Mouse (Mus musculus) left cerebral cortex, adult 2 months (tissue): ENCODE data around the gene Cmtr2. TPM values are rescaled to one million over a fixed set of nuclear protein-coding genes. Genes with fewer than 3 reads are reported as not detected.
A peak's percentile ranks its signal among the peaks of the same experiment; 100 is the strongest.

Experiments
- DNase-seq, 2 experiments: peaks; one replicate each; pipeline ENCODE4 v3.0.0; 2021 to 2022; ENCODE audit warnings: low spot score in 2 of 2, mixed read lengths in 1 of 2; ENCODE audit errors: extremely low spot score in 1 of 2
- H3K27ac ChIP-seq: fragments of 200-600 bp; 2 replicates; pipeline ENCODE4 v1.8.1; 2022
- H3K4me3 ChIP-seq: fragments of 200-600 bp; 2 replicates; pipeline ENCODE4 v1.8.1; 2022
- CTCF ChIP-seq: fragments of 200-600 bp; IDR thresholded peaks from 2 replicates; pipeline ENCODE4 v1.8.1; 2022; ENCODE audit warnings: antibody characterized with exemption, mild to moderate bottlenecking, moderate library complexity
- intact Hi-C: fragments of 180-260 bp; cut with DNase I; formaldehyde crosslinking; loops from one replicate; pipeline ENCODE4 v1.15.1; 2025
- total RNA-seq, 2 experiments: library from RNA; stranded (reverse); gene quantifications; 2 replicates each; pipeline ENCODE4 v1.2.3; 2021

Cmtr2 gene
- total RNA-seq, 2 experiments from 2014 or later = 5.9 to 6.2 TPM

- no peak overlapping the region for H3K4me3 ChIP-seq
- no peak overlapping the region for H3K27ac ChIP-seq
- no peak for DNase-seq
- intact Hi-C loops = loop anchor here (5.0 kb wide), 1 partner anchor 134 kb away; no protein-coding TSS in a partner anchor
- no peak for TF ChIP-seq CTCF
Measured at GRCm38 (mm10) chr8:110216253-110216652, 788 bp downstream of the Cmtr2 start.

- Histone ChIP-seq H3K27ac (peak overlapping the region; percentile 75), H3K4me3 (peak overlapping the region; percentile 64)
- no peak for TF ChIP-seq CTCF
- intact Hi-C loops = loop anchor here (5.0 kb wide), 1 partner anchor 135 kb away; no protein-coding TSS in a partner anchor
- DNase-seq = peak in 1 of 2 experiments; percentile 17
Measured at GRCm38 (mm10) chr8:110217198-110217597, 1.7 kb downstream of the Cmtr2 start.

- DNase-seq = peak; percentile 100
- intact Hi-C loops = loop anchor here (5.0 kb wide), 1 partner anchor 135 kb away; no protein-coding TSS in a partner anchor
- Histone ChIP-seq H3K4me3 (peak overlapping the region; percentile 64), H3K27ac (peak overlapping the region; percentile 75)
- TF ChIP-seq CTCF = no peak
Measured at GRCm38 (mm10) chr8:110217681-110218131, 2.2 kb downstream of the Cmtr2 start.

- Histone ChIP-seq H3K27ac (no peak overlapping the region), H3K4me3 (peak overlapping the region; percentile 64)
- intact Hi-C loops = loop anchor here (5.0 kb wide), 1 partner anchor 136 kb away; no protein-coding TSS in a partner anchor
- no peak for DNase-seq
- TF ChIP-seq CTCF = no peak
Measured at GRCm38 (mm10) chr8:110218511-110218910, 3.0 kb downstream of the Cmtr2 start.

- no peak for DNase-seq
- TF ChIP-seq CTCF = no peak
- Histone ChIP-seq H3K27ac (no peak overlapping the region), H3K4me3 (no peak overlapping the region)
- intact Hi-C loops = no loop called here
Measured at GRCm38 (mm10) chr8:110220936-110221335, 5.5 kb downstream of the Cmtr2 start.

- DNase-seq = no peak
- TF ChIP-seq CTCF = no peak
- no peak overlapping the region for H3K27ac ChIP-seq
- intact Hi-C loops = no loop called here
- no peak overlapping the region for H3K4me3 ChIP-seq
Measured at GRCm38 (mm10) chr8:110230803-110231202, 15.3 kb downstream of the Cmtr2 start.

GRCm38 (mm10) chr8:110242278-110243177 lies 27.1 kb downstream of the Cmtr2 start:
- H3K27ac ChIP-seq = no peak overlapping the region
- DNase-seq = no peak

GRCm38 (mm10) chr8:110244566-110244965 lies 29.1 kb downstream of the Cmtr2 start:
- TF ChIP-seq CTCF = no peak
- intact Hi-C loops = no loop called here
- Histone ChIP-seq H3K27ac (no peak overlapping the region), H3K4me3 (no peak overlapping the region)
- no peak for DNase-seq

More at GRCm38 (mm10) chr8:110242278-110243177, 27.1 kb downstream of the Cmtr2 start:
- H3K4me3 ChIP-seq = no peak overlapping the region
- intact Hi-C loops = no loop called here
- no peak for TF ChIP-seq CTCF

- DNase-seq = no peak
- TF ChIP-seq CTCF = no peak
- Histone ChIP-seq H3K27ac (no peak overlapping the region), H3K4me3 (no peak overlapping the region)
- intact Hi-C loops = no loop called here
Measured at GRCm38 (mm10) chr8:110247238-110247637, 31.8 kb downstream of the Cmtr2 start.

- intact Hi-C loops = no loop called here
- DNase-seq = no peak
- Histone ChIP-seq H3K4me3 (no peak overlapping the region), H3K27ac (no peak overlapping the region)
- no peak for TF ChIP-seq CTCF
Measured at GRCm38 (mm10) chr8:110253986-110254385, 38.5 kb downstream of the Cmtr2 start.

- DNase-seq = no peak
- TF ChIP-seq CTCF = no peak
- intact Hi-C loops = no loop called here
Measured at GRCm38 (mm10) chr8:110265796-110266305, 50.4 kb downstream of the Cmtr2 start.

GRCm38 (mm10) chr8:110266741-110267140 lies 51.3 kb downstream of the Cmtr2 start, which contains the start of gene Hydin:
Gene Hydin (plus strand): TSS chr8:110266977.
- no peak within 1 kb of the TSS for H3K27ac ChIP-seq
- TF ChIP-seq CTCF = no peak
- peak; percentile 85 for DNase-seq
- intact Hi-C loops = no loop called here
- H3K4me3 ChIP-seq = peak within 1 kb of the TSS; percentile 36

More at GRCm38 (mm10) chr8:110265796-110266305, 50.4 kb downstream of the Cmtr2 start:
- no peak overlapping the region for H3K27ac ChIP-seq
- H3K4me3 ChIP-seq = no peak overlapping the region
